Mouse (Mus musculus) heart, adult 2 months (tissue): ENCODE measurements around the gene Ankrd34a.

Experiments used
- CTCF ChIP-seq: fragments of 200-600 bp; IDR thresholded peaks from 2 replicates; pipeline ENCODE4 v1.8.1; 2022; ENCODE audit warnings: antibody characterized with exemption, mild to moderate bottlenecking, moderate library complexity
- POLR2A ChIP-seq: fragments of 200-500 bp; IDR thresholded peaks from 2 replicates; pipeline ENCODE4 v1.6.1; 2011; ENCODE audit warnings: mild to moderate bottlenecking, low read depth, low read length, control low read depth; ENCODE audit not compliant: insufficient read depth

DNA sequence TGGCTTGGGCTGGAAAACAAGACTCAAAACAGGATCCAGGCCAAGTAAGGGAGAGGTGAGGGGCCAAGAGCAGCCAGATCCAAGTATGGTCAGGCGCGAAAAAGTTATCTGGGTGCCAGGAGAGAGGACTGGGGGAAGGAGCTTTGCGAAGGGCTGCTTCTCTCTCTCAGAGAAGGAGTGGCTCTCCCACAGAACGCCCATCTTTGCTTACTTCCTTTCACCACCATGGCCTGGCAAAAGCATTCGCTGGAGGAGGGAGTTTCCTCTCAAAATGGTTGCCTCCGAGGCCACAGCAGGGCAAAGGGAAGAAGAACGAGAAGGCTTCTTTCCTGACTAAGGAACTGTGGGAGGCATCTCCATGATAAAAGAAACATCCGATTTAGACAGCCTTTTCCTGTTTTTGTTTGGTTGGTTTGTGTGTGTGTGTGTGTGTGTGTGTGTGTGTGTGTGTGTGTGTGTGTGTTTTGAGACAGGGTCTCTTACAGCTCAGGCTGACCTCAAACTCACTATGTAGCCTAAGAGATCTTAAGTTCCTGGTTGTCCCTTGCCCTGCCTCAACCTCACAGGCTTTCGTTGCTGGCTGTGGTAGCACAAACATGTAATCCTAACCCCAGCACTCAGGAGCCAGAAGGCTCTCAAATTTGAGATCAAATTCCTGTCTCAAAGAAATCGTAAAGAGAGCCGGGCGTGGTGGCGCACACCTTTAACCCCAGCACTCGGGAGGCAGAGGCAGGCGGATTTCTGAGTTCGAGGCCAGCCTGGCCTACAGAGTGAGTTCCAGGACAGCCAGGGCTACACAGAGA lies 24.3 kb upstream of the Ankrd34a start:
- TF ChIP-seq POLR2A: peak; percentile 66
- TF ChIP-seq CTCF: no peak
